Mouse (Mus musculus) cerebellum, postnatal 10 days (tissue): ENCODE data around the gene Stap2.

Experiments used
- DNase-seq, 2 experiments: peaks; one replicate each; pipeline ENCODE4 v3.0.0; 2021; ENCODE audit warnings: mixed read lengths in 2 of 2

The Stap2 gene

GRCm38 (mm10) chr17:56005415-56006061 lies at the start of gene Stap2, which contains the start of gene Mpnd:
Gene Stap2 (minus strand): TSS chr17:56005584.
Gene Mpnd (plus strand): TSS chr17:56005711.
- peak in 1 of 2 experiments; percentile 46 for DNase-seq

GRCm38 (mm10) chr17:56054938-56055337 lies 49.6 kb upstream of the Stap2 start:
- DNase-seq: no peak

GRCm38 (mm10) chr17:56051369-56051768 lies 46.0 kb upstream of the Stap2 start:
- no peak for DNase-seq

- no peak for DNase-seq
Measured at GRCm38 (mm10) chr17:56040857-56041163, 35.4 kb upstream of the Stap2 start.

GRCm38 (mm10) chr17:56040030-56040856 lies 34.9 kb upstream of the Stap2 start, which contains the start of gene Chaf1a:
Gene Chaf1a (plus strand): TSS chr17:56040439.
- peak; percentile 99 for DNase-seq

GRCm38 (mm10) chr17:56039345-56039744 lies 34.0 kb upstream of the Stap2 start:
- DNase-seq: no peak

GRCm38 (mm10) chr17:56038583-56039261 lies 33.3 kb upstream of the Stap2 start:
- peak in 1 of 2 experiments; percentile 57 for DNase-seq

GRCm38 (mm10) chr17:56036901-56037287 lies 31.5 kb upstream of the Stap2 start:
- no peak for DNase-seq

- peak; percentile 100 for DNase-seq
Measured at GRCm38 (mm10) chr17:56036176-56036900, 31.0 kb upstream of the Stap2 start, which contains the start of gene Sh3gl1. Gene Sh3gl1 (minus strand): TSS chr17:56036635.

- DNase-seq: no peak
Measured at GRCm38 (mm10) chr17:56035216-56035615, 29.8 kb upstream of the Stap2 start.

GRCm38 (mm10) chr17:56034726-56035100 lies 29.3 kb upstream of the Stap2 start:
- DNase-seq: no peak

- DNase-seq: no peak
Measured at GRCm38 (mm10) chr17:56034040-56034725, 28.8 kb upstream of the Stap2 start.

GRCm38 (mm10) chr17:56032831-56033230 lies 27.4 kb upstream of the Stap2 start:
- no peak for DNase-seq

- DNase-seq: no peak
Measured at GRCm38 (mm10) chr17:56032127-56032733, 26.8 kb upstream of the Stap2 start.

GRCm38 (mm10) chr17:56031431-56031830 lies 26.0 kb upstream of the Stap2 start:
- no peak for DNase-seq

GRCm38 (mm10) chr17:56030919-56031318 lies 25.5 kb upstream of the Stap2 start:
- peak in 1 of 2 experiments; percentile 39 for DNase-seq

GRCm38 (mm10) chr17:56030238-56030870 lies 25.0 kb upstream of the Stap2 start:
- DNase-seq: peak; percentile 63 to 71

- peak; percentile 55 to 62 for DNase-seq
Measured at GRCm38 (mm10) chr17:56027801-56028441, 22.5 kb upstream of the Stap2 start.

- no peak for DNase-seq
Measured at GRCm38 (mm10) chr17:56026881-56027280, 21.5 kb upstream of the Stap2 start.

- DNase-seq: no peak
Measured at GRCm38 (mm10) chr17:56026303-56026702, 20.9 kb upstream of the Stap2 start.

GRCm38 (mm10) chr17:56024931-56025330 lies 19.5 kb upstream of the Stap2 start:
- DNase-seq: peak in 1 of 2 experiments; percentile 6
